Mouse (Mus musculus): ENCODE results near the gene Ppp1r12b. TPM values are rescaled to one million over a fixed set of nuclear protein-coding genes. Genes with fewer than 3 reads are reported as not detected.

Gene Ppp1r12b
- total RNA-seq, 2 experiments from 2014 or later: 3.7 to 4.4 TPM

Other genes with a start within 250 kb of the Ppp1r12b start
- gene Ube2t, start 6.6 kb upstream of the Ppp1r12b start, total RNA-seq (2015): 49.0 and 58.0 TPM in 2 replicates
- 15.6 and 16.3 TPM in 2 replicates for gene Ube2t, start 6.6 kb upstream of the Ppp1r12b start, total RNA-seq (2017)
- gene Lgr6, start 149.3 kb upstream of the Ppp1r12b start, total RNA-seq (2015): not detected in 2 replicates
- not detected in 2 replicates for gene Lgr6, start 149.3 kb upstream of the Ppp1r12b start, total RNA-seq (2017)
- 25.5 and 29.5 TPM in 2 replicates for gene Ptpn7, start 176.8 kb upstream of the Ppp1r12b start, total RNA-seq (2015)
- 49.7 and 54.2 TPM in 2 replicates for gene Ptpn7, start 176.8 kb upstream of the Ppp1r12b start, total RNA-seq (2017)
- gene Arl8a, start 190.9 kb upstream of the Ppp1r12b start, total RNA-seq (2015): 83.3 and 93.2 TPM in 2 replicates
- gene Arl8a, start 190.9 kb upstream of the Ppp1r12b start, total RNA-seq (2017): 37.1 and 49.1 TPM in 2 replicates
- gene Gpr37l1, start 211.7 kb upstream of the Ppp1r12b start, total RNA-seq (2015): not detected in 2 replicates
- not detected in 2 replicates for gene Gpr37l1, start 211.7 kb upstream of the Ppp1r12b start, total RNA-seq (2017)